Mouse (Mus musculus): ENCODE results near the gene Tbc1d22a. TPM values are rescaled to one million over a fixed set of nuclear protein-coding genes. Genes with fewer than 3 reads are reported as not detected.
A peak's percentile ranks its signal among the peaks of the same experiment; 100 is the strongest.

The Tbc1d22a gene
- total and polyA plus RNA-seq, 2 experiments from 2014 or later = 13.1 to 20.5 TPM

DNA sequence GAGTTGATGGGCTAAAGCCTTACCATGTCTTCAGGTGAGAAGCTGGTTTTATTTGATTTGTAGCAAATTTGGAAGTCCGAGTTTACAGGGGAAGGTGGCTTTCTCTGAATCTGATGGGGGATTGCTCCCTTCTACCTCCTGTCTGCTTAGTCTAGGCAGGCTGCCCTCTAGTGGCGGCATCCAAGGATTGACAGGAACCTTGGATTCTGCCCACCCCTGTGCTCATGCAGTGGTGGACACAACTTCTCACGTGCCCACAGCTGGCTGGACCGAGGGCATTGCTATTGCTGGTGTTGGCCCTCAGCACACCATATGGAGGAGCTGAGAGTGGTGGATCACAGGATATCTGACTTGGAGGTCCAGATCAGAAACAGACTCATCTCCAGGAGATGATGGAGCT is 22.0 kb downstream of the Tbc1d22a start:
- Histone ChIP-seq H3K27ac (ENCODE audit: low read depth, low read length) (no peak overlapping the region), H3K4me1 (ENCODE audit: insufficient read depth) (no peaks in the 10 kb centered on the region), H3K4me3 (ENCODE audit: low read depth, low read length) (no peak overlapping the region), H3K4me2 (ENCODE audit: low read depth) (no peak overlapping the region), H3K9ac (no peak overlapping the region), H3K27me3 (ENCODE audit: insufficient read depth, low read length) (no peaks in the 10 kb centered on the region), H3K9me3 (ENCODE audit: low read length) (no peaks in the 10 kb centered on the region), H3K36me3 (ENCODE audit: insufficient read depth) (peaks cover 11% of the 10 kb centered on the region)
- ATAC-seq (no peak), DNase-seq (no peak)
- peak; percentile 75 for TF ChIP-seq CTCF (IDR thresholded peaks at IDR 0.05; ENCODE audit: low read depth)
- 44% methylated on average over 4 of the region's 4 CpGs for whole genome bisulfite sequencing

DNA sequence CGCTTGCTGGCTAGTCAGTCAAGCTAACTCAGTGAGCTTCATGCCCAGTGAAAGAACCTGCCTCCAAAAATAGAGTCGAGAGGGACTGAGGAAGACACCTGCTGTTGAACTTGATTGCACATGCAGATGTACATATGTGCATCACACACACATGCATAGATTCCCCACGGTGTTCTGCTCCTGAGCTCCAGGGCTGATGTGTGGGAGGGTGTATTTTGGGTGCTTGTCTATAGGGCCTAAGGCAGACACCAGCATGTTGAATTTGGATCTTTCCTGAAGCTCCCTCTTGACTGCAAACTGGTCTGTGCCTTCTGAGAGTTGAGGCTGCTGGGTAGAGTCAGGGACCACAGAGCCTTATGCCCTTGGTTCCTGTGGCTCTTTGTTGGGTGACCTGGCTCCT is 23.8 kb downstream of the Tbc1d22a start:
- Histone ChIP-seq H3K36me3 (ENCODE audit: insufficient read depth) (peaks cover 11% of the 10 kb centered on the region), H3K4me3 (ENCODE audit: low read depth, low read length) (no peak overlapping the region), H3K4me2 (ENCODE audit: low read depth) (no peak overlapping the region), H3K27ac (ENCODE audit: low read depth, low read length) (no peak overlapping the region), H3K9ac (no peak overlapping the region), H3K27me3 (ENCODE audit: insufficient read depth, low read length) (no peaks in the 10 kb centered on the region), H3K9me3 (ENCODE audit: low read length) (no peaks in the 10 kb centered on the region), H3K4me1 (ENCODE audit: insufficient read depth) (no peaks in the 10 kb centered on the region)
- 90% methylated on average over 3 of the region's 3 CpGs for WGBS
- no peak for ATAC-seq
- no peak for TF ChIP-seq CTCF (IDR thresholded peaks at IDR 0.05; ENCODE audit: low read depth)
- DNase-seq = no peak

DNA sequence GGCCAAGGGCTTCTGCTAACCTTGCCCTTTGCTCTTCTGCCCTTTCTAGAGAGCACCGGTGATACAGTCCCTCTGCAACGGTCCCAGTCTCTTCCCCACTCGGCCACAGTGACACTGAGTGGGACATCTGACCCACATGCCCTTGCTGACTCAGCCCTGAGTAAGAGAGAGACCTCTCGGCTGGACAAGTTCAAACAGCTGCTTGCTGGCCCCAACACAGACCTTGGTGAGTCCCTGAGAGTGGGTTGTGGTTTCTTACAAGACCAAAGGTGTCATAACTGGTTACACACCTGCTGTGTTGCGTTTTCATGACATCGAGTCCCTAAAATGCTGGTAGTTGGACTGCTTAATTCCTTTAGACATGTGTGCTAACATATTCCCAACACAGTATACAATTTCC is 24.8 kb downstream of the Tbc1d22a start:
- no peak for ATAC-seq
- 91% methylated on average over 6 of the region's 6 CpGs for WGBS
- TF ChIP-seq CTCF (IDR thresholded peaks at IDR 0.05; ENCODE audit: low read depth) = no peak

DNA sequence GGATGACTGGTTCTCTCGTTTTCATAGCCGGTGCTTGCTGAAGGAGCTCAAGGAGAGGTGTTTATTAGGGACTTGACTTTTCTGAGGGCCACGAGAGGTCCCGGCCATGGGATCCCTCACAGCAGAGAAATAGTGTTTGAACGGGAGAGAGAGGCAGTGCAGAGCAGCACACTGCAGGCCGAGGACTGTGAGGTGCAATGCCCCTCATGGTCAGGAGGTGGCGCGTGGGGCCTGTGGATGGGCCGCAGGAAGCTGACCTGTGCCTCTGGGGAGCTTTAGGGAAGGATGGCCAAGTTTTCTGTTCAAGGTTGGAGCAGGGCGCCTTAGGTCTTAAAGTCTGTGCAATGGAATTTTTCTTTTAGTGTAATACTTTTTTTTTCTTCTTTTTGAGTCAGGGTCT is 25.5 kb downstream of the Tbc1d22a start:
- TF ChIP-seq CTCF (IDR thresholded peaks at IDR 0.05; ENCODE audit: low read depth) = peak; percentile 85
- H3K27me3 ChIP-seq (ENCODE audit: insufficient read depth, low read length) = no peaks in the 10 kb centered on the region
- H3K4me3 ChIP-seq (ENCODE audit: low read depth, low read length) = no peak overlapping the region
- no peak overlapping the region for H3K27ac ChIP-seq (ENCODE audit: low read depth, low read length)
- H3K4me2 ChIP-seq (ENCODE audit: low read depth) = no peak overlapping the region
- peak; percentile 56; the same call in 1 of the 2 replicates for ATAC-seq
- H3K4me1 ChIP-seq (ENCODE audit: insufficient read depth) = no peaks in the 10 kb centered on the region
- no peak overlapping the region for H3K9ac ChIP-seq
- peak; percentile 50 for DNase-seq
- no peaks in the 10 kb centered on the region for H3K9me3 ChIP-seq (ENCODE audit: low read length)
- peaks cover 11% of the 10 kb centered on the region for H3K36me3 ChIP-seq (ENCODE audit: insufficient read depth)
- 30% methylated on average over 10 of the region's 10 CpGs for WGBS

More for the DNA sequence above, 24.8 kb downstream of the Tbc1d22a start:
- H3K9ac ChIP-seq = no peak overlapping the region
- no peak for DNase-seq
- H3K9me3 ChIP-seq (ENCODE audit: low read length) = no peaks in the 10 kb centered on the region
- no peak overlapping the region for H3K27ac ChIP-seq (ENCODE audit: low read depth, low read length)
- H3K4me1 ChIP-seq (ENCODE audit: insufficient read depth) = no peaks in the 10 kb centered on the region
- H3K36me3 ChIP-seq (ENCODE audit: insufficient read depth) = peaks cover 11% of the 10 kb centered on the region
- no peaks in the 10 kb centered on the region for H3K27me3 ChIP-seq (ENCODE audit: insufficient read depth, low read length)
- H3K4me3 ChIP-seq (ENCODE audit: low read depth, low read length) = no peak overlapping the region
- no peak overlapping the region for H3K4me2 ChIP-seq (ENCODE audit: low read depth)

DNA sequence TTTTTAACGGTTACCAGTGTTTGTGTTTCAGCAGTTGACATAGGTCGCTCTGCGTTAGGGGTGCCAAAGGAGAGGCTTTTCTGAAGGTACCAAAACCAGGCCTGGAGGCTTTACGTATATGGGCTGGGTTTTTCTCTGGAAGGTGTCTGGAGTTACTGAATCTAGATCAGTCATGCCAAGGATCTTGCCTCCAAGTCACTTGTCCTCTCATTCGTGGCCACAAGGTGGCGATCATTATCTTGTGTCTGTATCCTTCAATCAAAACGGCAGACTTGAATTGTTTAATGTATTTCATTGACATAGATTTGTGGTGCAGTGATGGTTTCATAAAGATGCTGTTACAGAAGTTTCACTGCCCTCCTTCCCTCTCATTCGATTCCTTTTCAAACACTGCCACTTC is 29.4 kb downstream of the Tbc1d22a start:
- no peaks in the 10 kb centered on the region for H3K9me3 ChIP-seq (ENCODE audit: low read length)
- 0 out of 2 replicates have a peak, but pooled peaks cover 5% of the 10 kb centered on the region for H3K36me3 ChIP-seq (ENCODE audit: insufficient read depth)
- ATAC-seq = 0 out of 2 replicates have a peak, but pooled peaks have one; percentile 12
- no peaks in the 10 kb centered on the region for H3K4me1 ChIP-seq (ENCODE audit: insufficient read depth)
- peak; percentile 84 for TF ChIP-seq CTCF (IDR thresholded peaks at IDR 0.05; ENCODE audit: low read depth)
- no peak overlapping the region for H3K4me2 ChIP-seq (ENCODE audit: low read depth)
- H3K9ac ChIP-seq = no peak overlapping the region
- no peaks in the 10 kb centered on the region for H3K27me3 ChIP-seq (ENCODE audit: insufficient read depth, low read length)
- DNase-seq = peak; percentile 89
- WGBS = 33% methylated on average over 8 of the region's 8 CpGs
- H3K27ac ChIP-seq (ENCODE audit: low read depth, low read length) = no peak overlapping the region
- no peak overlapping the region for H3K4me3 ChIP-seq (ENCODE audit: low read depth, low read length)

DNA sequence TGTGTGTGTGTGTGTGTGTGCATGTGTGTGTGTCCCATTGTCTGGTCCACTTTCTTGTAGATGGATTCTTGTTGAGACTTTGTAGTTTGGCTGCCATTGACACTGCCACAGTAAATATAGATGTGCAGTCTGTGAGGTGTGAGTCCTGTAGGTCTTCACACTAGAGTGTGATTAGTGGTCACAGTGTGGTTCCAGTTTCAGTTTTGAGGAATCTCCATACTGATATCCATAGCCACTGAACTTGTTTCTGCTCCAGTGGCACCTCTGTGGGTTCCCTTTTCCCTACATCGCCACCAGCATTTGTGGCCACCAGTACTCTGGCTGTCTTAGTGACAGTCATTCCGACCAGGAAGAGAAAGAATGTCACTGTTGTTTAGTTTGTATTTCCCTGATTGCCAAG is 30.1 kb downstream of the Tbc1d22a start:
- no peak for DNase-seq
- no peak overlapping the region for H3K27ac ChIP-seq (ENCODE audit: low read depth, low read length)
- no peak overlapping the region for H3K4me2 ChIP-seq (ENCODE audit: low read depth)
- 0 out of 2 replicates have a peak, but pooled peaks cover 5% of the 10 kb centered on the region for H3K36me3 ChIP-seq (ENCODE audit: insufficient read depth)
- no peak overlapping the region for H3K9ac ChIP-seq
- 89% methylated on average over 2 of the region's 2 CpGs for WGBS
- no peak for TF ChIP-seq CTCF (IDR thresholded peaks at IDR 0.05; ENCODE audit: low read depth)
- no peaks in the 10 kb centered on the region for H3K27me3 ChIP-seq (ENCODE audit: insufficient read depth, low read length)
- no peak overlapping the region for H3K4me3 ChIP-seq (ENCODE audit: low read depth, low read length)
- ATAC-seq = no peak
- no peaks in the 10 kb centered on the region for H3K4me1 ChIP-seq (ENCODE audit: insufficient read depth)
- H3K9me3 ChIP-seq (ENCODE audit: low read length) = no peaks in the 10 kb centered on the region

DNA sequence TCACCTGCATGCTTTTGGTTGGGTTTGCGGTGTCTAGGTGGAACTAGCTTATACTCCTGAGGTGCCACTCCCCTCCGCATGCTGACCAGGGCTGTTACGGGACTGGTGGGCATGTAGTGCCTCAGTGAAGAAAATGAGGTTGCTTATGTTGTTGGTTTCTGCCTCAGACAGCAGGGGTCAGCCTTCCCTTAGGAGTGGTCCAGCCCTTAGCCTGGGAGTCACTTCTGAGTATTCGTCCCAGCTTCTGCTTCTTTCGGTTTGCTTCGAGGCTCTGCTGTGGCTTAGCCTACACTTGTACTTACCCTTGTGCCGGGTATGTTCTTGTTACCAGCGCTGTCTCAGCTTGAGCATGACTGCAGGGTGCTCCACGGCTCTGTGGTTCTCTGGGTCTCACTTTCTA is 36.0 kb downstream of the Tbc1d22a start:
- Histone ChIP-seq H3K4me1 (ENCODE audit: insufficient read depth) (no peaks in the 10 kb centered on the region; the same call in 1 of the 2 replicates), H3K27ac (ENCODE audit: low read depth, low read length) (no peak overlapping the region), H3K9ac (no peak overlapping the region), H3K4me2 (ENCODE audit: low read depth) (no peak overlapping the region), H3K9me3 (ENCODE audit: low read length) (no peaks in the 10 kb centered on the region), H3K27me3 (ENCODE audit: insufficient read depth, low read length) (no peaks in the 10 kb centered on the region), H3K36me3 (ENCODE audit: insufficient read depth) (no peaks in the 10 kb centered on the region), H3K4me3 (ENCODE audit: low read depth, low read length) (no peak overlapping the region)
- DNase-seq (peak; percentile 72), ATAC-seq (peak; percentile 77)
- TF ChIP-seq CTCF (IDR thresholded peaks at IDR 0.05; ENCODE audit: low read depth) = peak; percentile 85
- whole genome bisulfite sequencing = 50% methylated on average over 9 of the region's 9 CpGs
